Comparison of ENCODE assay signal across 23 mouse cellular contexts in genomic region chr9:56850905-56851252, GRCm38 (mm10). TPM values are rescaled to one million over a fixed set of nuclear protein-coding genes. Genes with fewer than 3 reads are reported as not detected.
DNase-seq lines count a peak whose midpoint lies in the region; ATAC-seq and TF ChIP-seq lines count a peak whose summit lies in the region.
"Had no signal": no experiment of that assay in that cellular context is flagged by ENCODE, and none has a peak within 500 bp of the region (broad histone marks: within the 10 kb centered on the region; RNA-seq: fewer than 3 reads in every experiment).

No protein-coding gene starts in this region.

- H3K4me3 ChIP-seq in heart, embryonic 12.5 days = no peak overlapping the region
- no peak overlapping the region for H3K4me3 ChIP-seq in intestine, embryonic 15.5 days (replicated peaks)
- H3K4me3 ChIP-seq in intestine, postnatal 0 days (ENCODE audit: low read depth, low read length) = no peak overlapping the region
- no peak overlapping the region for H3K4me3 ChIP-seq in MEL (ENCODE audit: control insufficient read depth in 1 of 2, insufficient read depth in 1 of 2, low read depth in 2 of 2, low read length in 2 of 2)
- H3K4me3 ChIP-seq: embryonic facial prominence, embryonic 10.5 days; embryonic facial prominence, embryonic 12.5 days; forebrain, embryonic 12.5 days had no signal

- no peaks in the 10 kb centered on the region for H3K27me3 ChIP-seq in heart, embryonic 12.5 days (replicated peaks)
- no peaks in the 10 kb centered on the region for H3K27me3 ChIP-seq in intestine, embryonic 15.5 days (replicated peaks)
- no peaks in the 10 kb centered on the region for H3K27me3 ChIP-seq in intestine, postnatal 0 days (replicated peaks; ENCODE audit: control insufficient read depth, insufficient read depth, low read length)
- peaks cover 1 to 7% of the 10 kb centered on the region in 2 experiments; a peak in 3 of 4 replicates for H3K27me3 ChIP-seq in MEL (ENCODE audit: control insufficient read depth in 1 of 2, insufficient read depth in 2 of 2, low read length in 2 of 2)
- H3K27me3 ChIP-seq: embryonic facial prominence, embryonic 12.5 days; forebrain, embryonic 12.5 days had no signal

- no peak for TF ChIP-seq RAD21 in MEL (IDR thresholded peaks at IDR 0.05; ENCODE audit: low read depth, low read length)

- peaks cover 37% of the 10 kb centered on the region for H3K4me1 ChIP-seq in heart, embryonic 12.5 days (replicated peaks)
- peaks cover 6% of the 10 kb centered on the region for H3K4me1 ChIP-seq in intestine, embryonic 15.5 days (replicated peaks)
- H3K4me1 ChIP-seq in intestine, postnatal 0 days (replicated peaks; ENCODE audit: control insufficient read depth, insufficient read depth, low read length) = no peaks in the 10 kb centered on the region
- H3K4me1 ChIP-seq in MEL (ENCODE audit: control insufficient read depth in 1 of 2, insufficient read depth in 2 of 2, low read length in 2 of 2) = peaks cover 5 to 16% of the 10 kb centered on the region in 2 experiments; a peak in 3 of 4 replicates

- H3K79me2 ChIP-seq in MEL (ENCODE audit: control insufficient read depth, insufficient read depth, low read length, poor library complexity) = no peaks in the 10 kb centered on the region

- no peak for TF ChIP-seq CTCF in intestine, postnatal 0 days (IDR thresholded peaks at IDR 0.05; ENCODE audit: low read depth)
- TF ChIP-seq CTCF in MEL (IDR thresholded peaks at IDR 0.05 in 2 of 3, conservative IDR thresholded peaks at IDR 0.05 in 1 of 3; ENCODE audit: control insufficient read depth in 1 of 3, insufficient read depth in 1 of 3, low read depth in 2 of 3, low read length in 3 of 3, poor library complexity in 1 of 3, severe bottlenecking in 1 of 3) = no peak

- 0 out of 2 replicates have a peak overlapping the region, but pooled peaks have one; percentile 73 for H3K27ac ChIP-seq in heart, embryonic 12.5 days (ENCODE audit: poor library complexity, severe bottlenecking)
- no peak overlapping the region for H3K27ac ChIP-seq in intestine, embryonic 15.5 days
- H3K27ac ChIP-seq in intestine, postnatal 0 days (ENCODE audit: low read depth, low read length) = no peak overlapping the region
- peak overlapping the region; percentile 41; the same call in 1 of the 2 replicates for H3K27ac ChIP-seq in MEL (ENCODE audit: control insufficient read depth, low read depth, low read length)
- H3K27ac ChIP-seq: forebrain, embryonic 12.5 days had no signal

- no peaks in the 10 kb centered on the region for H3K9me3 ChIP-seq in heart, embryonic 12.5 days (replicated peaks)
- no peaks in the 10 kb centered on the region for H3K9me3 ChIP-seq in intestine, embryonic 15.5 days
- no peaks in the 10 kb centered on the region for H3K9me3 ChIP-seq in intestine, postnatal 0 days (ENCODE audit: control insufficient read depth)
- no peaks in the 10 kb centered on the region for H3K9me3 ChIP-seq in MEL (replicated peaks; ENCODE audit: insufficient read depth, low read length)
- H3K9me3 ChIP-seq: embryonic facial prominence, embryonic 10.5 days; embryonic facial prominence, embryonic 12.5 days; forebrain, embryonic 12.5 days; G1E had no signal

- no peak overlapping the region for H3K4me2 ChIP-seq in heart, embryonic 12.5 days
- no peak overlapping the region for H3K4me2 ChIP-seq in intestine, embryonic 15.5 days (replicated peaks)
- H3K4me2 ChIP-seq in intestine, postnatal 0 days (replicated peaks; ENCODE audit: low read depth) = no peak overlapping the region
- H3K4me2 ChIP-seq: embryonic facial prominence, embryonic 12.5 days; forebrain, embryonic 12.5 days had no signal

- peak; percentile 64 to 89; a peak in 3 of 4 replicates for TF ChIP-seq EP300 in MEL (IDR thresholded peaks at IDR 0.05; ENCODE audit: low read depth in 1 of 2, low read length in 2 of 2)

- DNase-seq in heart, postnatal 4 days = no peak
- DNase-seq in MEL (ENCODE audit: low read depth, low spot score) = peak; percentile 76
- no peak for DNase-seq in neural tube, embryonic 10.5 days (ENCODE audit: extremely low spot score, low spot score)
- DNase-seq: adrenal gland, adult 2 months; adrenal gland, postnatal 10 days; B cell, adult 2 months; cerebellum, adult 11-12 months; cerebellum, adult 2 months; cerebellum, adult 9-10 months; cerebellum, postnatal 10 days; cerebellum, postnatal 25 days had no signal

- no peak for TF ChIP-seq POLR2A in MEL (IDR thresholded peaks at IDR 0.05; ENCODE audit: control insufficient read depth in 1 of 2, insufficient read depth in 1 of 2, low read depth in 1 of 2, low read length in 2 of 2, poor library complexity in 1 of 2)

- H3K9ac ChIP-seq in heart, embryonic 12.5 days = no peak overlapping the region
- H3K9ac ChIP-seq in intestine, embryonic 15.5 days = peak overlapping the region; percentile 17; the same call in 1 of the 2 replicates
- no peak overlapping the region for H3K9ac ChIP-seq in intestine, postnatal 0 days (ENCODE audit: low read depth, low read length)
- no peak overlapping the region for H3K9ac ChIP-seq in MEL (ENCODE audit: control insufficient read depth, low read depth, low read length, poor library complexity, severe bottlenecking)
- H3K9ac ChIP-seq: embryonic facial prominence, embryonic 12.5 days; forebrain, embryonic 12.5 days had no signal

- H3K36me3 ChIP-seq in heart, embryonic 12.5 days = no peaks in the 10 kb centered on the region
- no peaks in the 10 kb centered on the region for H3K36me3 ChIP-seq in intestine, embryonic 15.5 days
- no peaks in the 10 kb centered on the region for H3K36me3 ChIP-seq in intestine, postnatal 0 days (ENCODE audit: control insufficient read depth, insufficient read depth)
- H3K36me3 ChIP-seq in MEL (ENCODE audit: control insufficient read depth in 1 of 2, insufficient read depth in 2 of 2, low read length in 2 of 2) = peaks cover 0 to 5% of the 10 kb centered on the region in 2 experiments; a peak in 2 of 4 replicates
- H3K36me3 ChIP-seq: embryonic facial prominence, embryonic 10.5 days; embryonic facial prominence, embryonic 12.5 days; forebrain, embryonic 12.5 days; G1E had no signal

- no peak for ATAC-seq in heart, embryonic 12.5 days (ENCODE audit: insufficient number of reproducible peaks, low FRiP score)
- ATAC-seq in intestine, embryonic 15.5 days = no peak
- no peak for ATAC-seq in intestine, postnatal 0 days
- 0 out of 2 replicates have a peak, but pooled peaks have one; percentile 27 for ATAC-seq in megakaryocyte-erythroid progenitor cell, adult 5-6 weeks (replicated peaks; ENCODE audit: low FRiP score, low TSS enrichment, poor library complexity, severe bottlenecking)
- ATAC-seq: CD4-positive, CD25-positive, alpha-beta regulatory T cell, adult 4 months; forebrain, embryonic 14.5 days; forebrain, embryonic 16.5 days had no signal

- WGBS in heart, embryonic 12.5 days = 65% methylated on average over 4 of the region's 4 CpGs
- WGBS in intestine, embryonic 15.5 days = 78% methylated on average over 4 of the region's 4 CpGs
- WGBS in intestine, postnatal 0 days = 77% methylated on average over 4 of the region's 4 CpGs

TF ChIP-seq in MEL, 35 proteins besides CTCF, POLR2A, EP300 and RAD21:
- no peak for TF ChIP-seq CHD1 (IDR thresholded peaks at IDR 0.05; ENCODE audit: low read depth, low read length)
- TF ChIP-seq TCF12 (IDR thresholded peaks at IDR 0.05; ENCODE audit: low read depth, low read length) = peak; percentile 55; the same call in 1 of the 2 replicates
- TF ChIP-seq MYB (IDR thresholded peaks at IDR 0.05; ENCODE audit: low read depth, low read length) = peak; percentile 66; the same call in 1 of the 2 replicates
- TF ChIP-seq ETS1 (IDR thresholded peaks at IDR 0.05; ENCODE audit: low read depth, low read length) = peak; percentile 72; the same call in 1 of the 2 replicates
- TF ChIP-seq UBTF (IDR thresholded peaks at IDR 0.05; ENCODE audit: borderline replicate concordance, insufficient read depth, low read depth, low read length) = no peak
- peak; percentile 69 for TF ChIP-seq GATA1 (IDR thresholded peaks at IDR 0.05; ENCODE audit: low read depth, low read length)

RNA-seq across cellular contexts. Expression of gene Odf3l1, which starts 13.6 kb away (rescaled TPM):
- 0.84 and 1.5 TPM in 2 replicates for polyA plus RNA-seq in heart, embryonic 12.5 days (2016; fragmentation: Nextera tagmentation; extraction: Ambion mirVana)
- total RNA-seq in heart, postnatal 4 days (2021) = under 1 TPM in 1 of 2 experiments, not detected in 1; 0.43 TPM
- 1.2 and 1.3 TPM in 2 replicates for polyA plus RNA-seq in intestine, embryonic 15.5 days (2015; fragmentation: Nextera tagmentation; extraction: Ambion mirVana)
- polyA plus RNA-seq in intestine, postnatal 0 days (2015; fragmentation: Nextera tagmentation; extraction: Ambion mirVana) = 0.70 and 0.97 TPM in 2 replicates
- total RNA-seq in MEL (2012; rRNA removed) = not detected in 2 replicates
- not detected for polyA plus RNA-seq in MEL (2012; ENCODE audit: insufficient read depth in 1 of 2, insufficient read length in 2 of 2, low read depth in 1 of 2, low replicate concordance in 2 of 2, missing spikeins in 1 of 2)
- not detected in 2 replicates for total RNA-seq in megakaryocyte-erythroid progenitor cell, adult 5-6 weeks (2014; fragmentation: Nextera tagmentation)
- total RNA-seq in megakaryocyte-erythroid progenitor cell, adult 5-6 weeks (2017) = not detected in 2 replicates
- total RNA-seq: CH12.LX, G1E had no signal
- polyA plus RNA-seq: CD4-positive, CD25-positive, alpha-beta regulatory T cell, adult 4 months; embryonic facial prominence, embryonic 10.5 days; forebrain, embryonic 12.5 days; forebrain, embryonic 14.5 days; forebrain, embryonic 16.5 days; G1E had no signal

RNA-seq across cellular contexts. Expression of gene Cspg4, which starts 14.0 kb away (rescaled TPM):
- polyA plus RNA-seq in heart, embryonic 12.5 days (2016; fragmentation: Nextera tagmentation; extraction: Ambion mirVana) = 32.5 and 35.9 TPM in 2 replicates
- total RNA-seq in heart, postnatal 4 days (2021) = 10 to 100 TPM; 55.6 to 56.6 TPM
- 19.0 and 20.1 TPM in 2 replicates for polyA plus RNA-seq in intestine, embryonic 15.5 days (2015; fragmentation: Nextera tagmentation; extraction: Ambion mirVana)
- 8.2 and 8.5 TPM in 2 replicates for polyA plus RNA-seq in intestine, postnatal 0 days (2015; fragmentation: Nextera tagmentation; extraction: Ambion mirVana)
- 0.16 and 0.23 TPM in 2 replicates for total RNA-seq in MEL (2012; rRNA removed)
- under 1 TPM in 1 of 2 experiments, not detected in 1; 0.15 TPM for polyA plus RNA-seq in MEL (2012; ENCODE audit: insufficient read depth in 1 of 2, insufficient read length in 2 of 2, low read depth in 1 of 2, low replicate concordance in 2 of 2, missing spikeins in 1 of 2)
- not detected in 2 replicates for total RNA-seq in megakaryocyte-erythroid progenitor cell, adult 5-6 weeks (2014; fragmentation: Nextera tagmentation)
- total RNA-seq in megakaryocyte-erythroid progenitor cell, adult 5-6 weeks (2017) = not detected in 2 replicates
- polyA plus RNA-seq: CD4-positive, CD25-positive, alpha-beta regulatory T cell, adult 4 months; G1E had no signal

RNA-seq across cellular contexts. Expression of gene Lingo1, which starts 54.6 kb away (rescaled TPM):
- 1.8 and 2.4 TPM in 2 replicates for polyA plus RNA-seq in heart, embryonic 12.5 days (2016; fragmentation: Nextera tagmentation; extraction: Ambion mirVana)
- 1 to 10 TPM; 2.9 to 3.0 TPM for total RNA-seq in heart, postnatal 4 days (2021)
- polyA plus RNA-seq in intestine, embryonic 15.5 days (2015; fragmentation: Nextera tagmentation; extraction: Ambion mirVana) = 2.0 and 2.2 TPM in 2 replicates
- polyA plus RNA-seq in intestine, postnatal 0 days (2015; fragmentation: Nextera tagmentation; extraction: Ambion mirVana) = 0.72 and 0.98 TPM in 2 replicates
- total RNA-seq in MEL (2012; rRNA removed) = not detected in 2 replicates
- not detected for polyA plus RNA-seq in MEL (2012; ENCODE audit: insufficient read depth in 1 of 2, insufficient read length in 2 of 2, low read depth in 1 of 2, low replicate concordance in 2 of 2, missing spikeins in 1 of 2)
- not detected in 2 replicates for total RNA-seq in megakaryocyte-erythroid progenitor cell, adult 5-6 weeks (2014; fragmentation: Nextera tagmentation)
- not detected in 2 replicates for total RNA-seq in megakaryocyte-erythroid progenitor cell, adult 5-6 weeks (2017)
- total RNA-seq: CH12.LX had no signal
- polyA plus RNA-seq: CD4-positive, CD25-positive, alpha-beta regulatory T cell, adult 4 months; G1E had no signal

Comparison
In these comparisons a context has a peak if more than half of its experiments do, and no peak if none do; other contexts are left out.
1. H3K27ac ChIP-seq: peak in heart, embryonic 12.5 days (single experiment) and MEL (single experiment); none in intestine, embryonic 15.5 days (single experiment) and intestine, postnatal 0 days (single experiment).